Mouse (Mus musculus) retina, postnatal 7 days (tissue): ENCODE results near the gene Pgghg.
A peak's percentile ranks its signal among the peaks of the same experiment; 100 is the strongest.
"Not testable (repeated sequence)": the region's sequence is repeated elsewhere in the genome, so short reads cannot be mapped to it uniquely, and the experiment has no call there.

ENCODE experiments used
- DNase-seq: peaks from one replicate; pipeline ENCODE4 v3.0.0-alpha.2; 2012; ENCODE audit warnings: low read depth, low spot score

Pgghg gene

GRCm38 (mm10) chr7:140955758-140956555 is 14.8 kb downstream of the Pgghg start, which contains the start of the genes Gm45717 and Ifitm2:
TSS of gene Gm45717 (minus strand) at chr7:140955937.
TSS of gene Ifitm2 (minus strand) at chr7:140955987.
- DNase-seq: no peak

DNA sequence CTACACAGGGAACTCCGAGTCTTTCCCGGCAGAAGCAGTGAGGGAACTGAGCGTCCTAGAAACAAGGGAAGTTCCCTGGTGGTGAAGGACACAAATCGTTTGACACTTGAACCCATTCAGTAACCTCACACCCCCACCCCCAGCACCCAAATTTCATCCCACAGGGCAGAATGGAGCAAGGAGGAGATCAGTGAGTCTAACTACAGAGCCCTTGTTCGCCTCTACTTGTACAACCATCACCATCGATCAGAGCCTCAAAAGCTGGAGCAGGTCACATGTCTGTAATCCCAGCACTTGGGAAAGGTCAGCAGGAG is 15.3 kb downstream of the Pgghg start:
- no peak for DNase-seq

DNA sequence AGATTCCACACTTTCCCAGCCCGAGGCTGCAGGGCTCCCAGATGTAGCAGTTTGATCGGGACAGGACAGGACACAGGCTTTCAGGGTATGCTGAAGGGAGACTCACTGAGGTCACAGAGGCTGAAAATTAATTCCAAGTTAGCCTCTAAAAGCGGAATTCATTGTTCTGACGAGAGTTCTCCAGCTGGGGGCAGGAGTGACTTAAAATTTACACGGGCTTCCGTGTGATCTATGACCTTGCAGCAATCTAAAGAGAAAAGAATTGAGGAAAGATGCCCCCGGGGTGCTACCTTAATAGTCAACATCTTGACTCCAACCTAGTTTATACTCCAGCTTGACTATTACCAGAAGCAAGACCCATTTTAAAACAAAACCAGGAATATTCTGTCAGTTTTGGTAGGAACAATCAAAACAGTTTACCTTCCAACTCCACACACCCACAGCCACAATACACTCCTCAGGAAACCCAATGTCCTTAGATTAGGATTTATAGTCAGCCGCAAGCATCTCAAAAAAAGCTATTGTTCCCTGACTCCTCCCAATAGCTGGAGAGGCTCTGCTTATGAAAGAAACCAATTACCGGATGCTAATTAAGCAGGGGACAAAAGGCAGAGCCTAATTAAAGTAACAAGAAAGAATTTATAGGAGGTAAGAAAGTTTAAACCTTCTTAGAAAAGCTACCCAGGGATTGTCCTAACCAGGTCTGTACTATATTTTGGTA is 18.1 kb downstream of the Pgghg start:
- DNase-seq: no peak

- no peak for DNase-seq
These were observed 18.8 kb downstream of the Pgghg start for GRCm38 (mm10) chr7:140960026-140960425.

DNA sequence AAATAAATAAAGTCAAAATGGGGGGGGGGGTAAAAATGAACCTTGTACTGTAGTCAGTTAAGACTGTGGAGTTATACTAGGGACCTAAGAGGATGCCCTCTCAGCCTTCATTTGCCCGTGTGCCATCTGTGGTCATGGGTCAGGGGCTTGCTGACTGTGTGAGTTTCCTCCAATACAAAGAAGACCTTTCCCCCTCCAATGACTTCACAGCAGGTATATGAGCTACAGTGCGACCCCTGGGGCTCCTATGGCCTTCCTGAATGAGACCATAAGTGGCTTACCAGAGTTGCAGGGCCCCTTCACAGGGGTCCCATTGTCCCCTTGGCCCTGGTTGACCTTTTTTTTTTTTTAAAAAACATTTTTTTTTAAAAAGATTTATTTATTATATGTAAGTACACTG is 20.2 kb downstream of the Pgghg start:
- no peak for DNase-seq

GRCm38 (mm10) chr7:140962733-140963132 is 21.5 kb downstream of the Pgghg start:
- no peak for DNase-seq

DNA sequence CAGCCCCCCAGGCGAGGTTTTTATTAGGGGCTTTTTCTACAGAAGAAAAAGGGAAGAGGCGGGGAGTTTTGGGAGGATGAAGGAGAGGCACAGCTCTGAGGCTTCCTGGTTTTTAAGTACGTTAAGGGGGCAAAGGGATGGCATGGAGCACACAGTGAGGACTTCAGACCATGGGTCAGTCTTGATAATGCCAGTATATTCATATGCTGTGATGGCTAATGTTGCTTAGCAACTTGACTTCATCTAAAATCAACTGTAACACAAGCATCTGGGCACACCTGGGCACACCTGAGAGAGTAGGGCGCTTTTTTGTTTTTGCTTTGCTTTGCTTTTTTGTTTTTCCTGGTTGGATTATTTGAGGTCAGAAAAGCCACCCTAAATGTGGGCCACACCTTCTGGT is 25.7 kb downstream of the Pgghg start, which contains the start of gene Ifitm1:
Gene Ifitm1, plus strand, starts transcription at position 301 of the 400 bp plus-strand sequence.
- DNase-seq: no peak

DNA sequence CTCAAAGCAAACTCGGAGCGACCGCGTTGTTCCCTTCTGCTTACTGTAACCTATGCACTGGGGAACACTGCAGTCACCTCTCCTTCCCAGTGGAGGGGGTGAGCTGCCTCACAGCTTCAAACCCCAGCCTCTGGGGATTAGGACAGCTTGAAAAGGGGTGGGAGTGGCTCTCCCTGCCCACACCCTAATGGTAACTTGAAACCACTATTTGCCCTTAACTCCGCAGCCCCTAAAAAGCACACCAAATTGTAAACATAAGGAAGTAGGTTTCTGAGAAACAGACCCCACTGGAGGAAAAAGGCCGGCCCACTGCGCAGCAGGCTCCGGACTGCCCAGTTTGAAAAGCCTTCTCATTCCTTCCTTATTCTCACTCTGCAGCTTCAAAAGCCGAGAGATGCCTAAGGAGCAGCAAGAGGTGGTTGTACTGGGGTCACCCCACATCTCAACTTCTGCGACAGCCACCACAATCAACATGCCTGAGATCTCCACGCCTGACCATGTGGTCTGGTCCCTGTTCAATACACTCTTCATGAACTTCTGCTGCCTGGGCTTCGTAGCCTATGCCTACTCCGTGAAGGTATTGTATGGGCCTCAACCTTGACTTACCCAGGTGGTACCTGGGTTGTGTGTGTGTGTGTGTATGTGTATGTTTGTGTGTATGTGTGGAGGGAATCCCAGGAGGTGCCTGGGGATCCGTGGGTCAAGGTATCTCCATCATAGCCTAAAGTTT is 26.8 kb downstream of the Pgghg start:
- no peak for DNase-seq

- not testable (repeated sequence) for DNase-seq
These were observed 27.5 kb downstream of the Pgghg start for GRCm38 (mm10) chr7:140968710-140969109.

GRCm38 (mm10) chr7:140970931-140971330 is 29.7 kb downstream of the Pgghg start:
- DNase-seq: peak; percentile 21

- DNase-seq: no peak
These were observed 30.4 kb downstream of the Pgghg start for GRCm38 (mm10) chr7:140971479-140972171.

DNA sequence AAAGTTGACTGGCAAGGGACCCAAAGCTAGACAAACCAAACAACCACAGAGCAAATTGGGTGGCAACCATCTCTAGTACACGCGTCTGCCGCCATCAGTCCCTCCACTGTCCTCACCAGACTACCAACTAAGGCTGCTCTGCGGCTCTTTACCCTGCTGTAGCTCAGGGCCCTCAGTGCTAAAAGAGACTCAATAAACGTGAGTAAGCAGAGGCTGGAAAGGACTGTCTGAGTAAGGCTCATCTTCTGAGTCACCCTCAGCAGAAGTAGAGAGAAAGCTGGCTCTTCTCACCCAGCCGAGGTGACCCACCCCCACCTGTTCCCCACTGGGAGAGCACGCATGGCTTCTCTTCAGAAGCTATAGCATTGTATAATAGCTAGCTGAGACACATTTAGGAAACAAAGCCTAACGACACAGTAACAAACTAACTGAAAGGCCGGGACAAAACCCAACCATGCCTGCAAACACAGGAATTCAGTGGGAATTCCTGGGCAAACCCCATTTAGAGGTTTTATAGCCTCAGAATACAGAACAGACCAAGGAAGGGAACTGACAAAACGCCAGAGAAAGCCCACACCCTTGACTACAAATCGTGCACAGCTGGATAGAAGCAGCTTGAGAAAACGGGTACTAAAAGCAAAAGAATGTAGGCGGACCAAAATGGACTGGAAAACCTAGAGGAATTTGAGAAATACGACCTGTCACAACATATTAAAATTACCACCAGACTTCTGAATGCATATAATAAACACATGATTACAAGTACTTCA is 32.4 kb downstream of the Pgghg start:
- no peak for DNase-seq

DNA sequence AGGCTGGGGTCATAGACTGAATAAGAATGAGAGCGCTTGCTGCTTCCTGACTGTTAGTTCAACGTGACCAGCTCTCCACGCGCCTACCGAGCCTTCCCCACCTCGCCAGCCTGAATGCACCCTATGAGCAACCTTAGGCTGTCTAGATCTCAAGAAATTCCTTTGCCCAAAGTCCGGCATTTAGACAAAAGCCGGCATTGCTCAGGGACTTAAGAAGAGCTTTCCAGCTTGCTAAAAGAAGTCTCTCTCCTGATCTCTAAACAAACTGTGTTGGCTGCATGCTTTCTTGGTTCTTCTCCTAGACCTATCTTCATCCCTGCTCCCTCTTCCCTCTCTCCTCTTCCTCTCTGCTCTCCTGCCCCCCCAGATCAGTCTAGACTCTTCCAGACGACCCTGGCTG is 33.7 kb downstream of the Pgghg start:
- no peak for DNase-seq

DNA sequence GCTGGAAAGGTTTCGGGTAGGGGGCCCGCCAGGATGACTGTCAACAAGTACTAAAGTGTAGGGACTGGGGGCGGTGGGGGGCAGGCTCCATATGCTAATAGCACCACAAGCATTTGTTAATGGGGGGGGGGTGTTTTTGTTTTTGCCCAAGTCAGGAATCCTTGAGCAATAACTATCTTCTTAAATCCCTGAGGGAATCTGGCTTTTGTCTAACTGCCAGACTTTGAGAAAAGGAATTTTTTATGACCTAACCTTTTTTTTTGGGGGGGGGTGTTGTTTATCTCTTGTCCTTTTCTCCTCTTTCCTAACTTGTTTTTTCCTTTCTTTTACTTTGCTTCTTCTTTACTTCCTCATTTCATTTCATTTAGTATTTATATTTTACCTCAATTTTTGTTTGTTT is 34.3 kb downstream of the Pgghg start:
- no peak for DNase-seq

GRCm38 (mm10) chr7:140976720-140977119 is 35.5 kb downstream of the Pgghg start:
- DNase-seq: not testable (repeated sequence)

- DNase-seq: no peak
These were observed 40.5 kb downstream of the Pgghg start for GRCm38 (mm10) chr7:140981704-140982103.

DNA sequence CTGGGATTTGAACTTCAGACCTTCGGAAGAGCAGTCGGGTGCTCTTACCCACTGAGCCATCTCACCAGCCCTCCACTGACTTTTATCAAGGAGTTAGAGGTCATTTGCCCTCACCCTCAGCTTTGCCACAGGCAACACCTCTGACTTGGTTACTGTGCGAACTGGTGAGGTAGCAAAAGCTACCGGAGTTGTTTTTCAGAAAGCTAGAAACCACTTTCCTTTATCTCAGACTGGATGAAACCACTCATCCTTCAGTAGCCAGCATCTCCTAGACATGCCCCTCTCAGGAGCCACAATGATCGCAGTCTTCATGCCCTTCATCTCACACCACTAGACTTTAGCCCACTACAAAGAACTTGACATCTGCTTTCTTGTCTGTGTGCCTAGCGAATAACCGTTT is 41.8 kb downstream of the Pgghg start:
- DNase-seq: no peak

GRCm38 (mm10) chr7:140987182-140988138 is 46.3 kb downstream of the Pgghg start:
- no peak for DNase-seq

GRCm38 (mm10) chr7:140989022-140989421 is 47.8 kb downstream of the Pgghg start:
- DNase-seq: no peak

GRCm38 (mm10) chr7:140990185-140990584 is 49.0 kb downstream of the Pgghg start:
- DNase-seq: no peak
